Mouse (Mus musculus) G1E (cell line): ENCODE measurements at regions not wholly inside any gene's neighbourhood (a gene's known extent, or its start where the extent isn't known, plus 50 kb on each side); places are given as distances from the start of the nearest gene placed in this dataset.

Experiments used
- ATAC-seq: 2 replicates; pipeline ENCODE4 v1.8.0; 2016; ENCODE audit warnings: mild to moderate bottlenecking; ENCODE audit not compliant: insufficient number of reproducible peaks, poor library complexity, low FRiP score, severe bottlenecking; ENCODE audit errors: extremely low read depth
- DNase-seq: peaks from one replicate; pipeline ENCODE4 v3.0.0; 2012; ENCODE audit warnings: low spot score
- H3K27me3 ChIP-seq: 2 replicates; pipeline ENCODE4 v1.6.1; 2012; ENCODE audit warnings: mild to moderate bottlenecking, low read length, inconsistent platforms; ENCODE audit not compliant: insufficient read depth
- H3K36me3 ChIP-seq: replicated peaks from 2 replicates; pipeline ENCODE3; 2012; ENCODE audit warnings: mild to moderate bottlenecking, inconsistent platforms
- H3K4me1 ChIP-seq: 2 replicates; pipeline ENCODE4 v1.6.1; 2012; ENCODE audit warnings: low read depth, low read length, inconsistent platforms, mixed read lengths; ENCODE audit not compliant: insufficient read depth
- H3K4me3 ChIP-seq: 2 replicates; pipeline ENCODE4 v1.5.1; 2012; ENCODE audit warnings: low read depth, mild to moderate bottlenecking, inconsistent platforms, low read length, moderate library complexity, mixed read lengths
- H3K9me3 ChIP-seq: replicated peaks from 2 replicates; pipeline ENCODE4 v1.6.1; 2012; ENCODE audit warnings: inconsistent platforms
- CTCF ChIP-seq: IDR thresholded peaks from 2 replicates; pipeline ENCODE4 v1.5.1; 2012; ENCODE audit warnings: low read depth, low read length, inconsistent platforms, mixed read lengths
- GATA1 ChIP-seq: IDR thresholded peaks from 2 replicates; pipeline ENCODE4 v1.6.1; 2012; ENCODE audit warnings: borderline replicate concordance, low read length, inconsistent platforms, mixed read lengths
- GATA2 ChIP-seq: IDR thresholded peaks from 2 replicates; pipeline ENCODE4 v1.6.1; 2012; ENCODE audit warnings: low read depth, low read length, inconsistent platforms, borderline replicate concordance
- POLR2AphosphoS5 ChIP-seq: IDR thresholded peaks from 2 replicates; pipeline ENCODE4 v1.6.1; 2012; ENCODE audit warnings: low read depth, low read length, inconsistent platforms; ENCODE audit not compliant: insufficient replicate concordance
- TAL1 ChIP-seq: conservative IDR thresholded peaks from 2 replicates; pipeline ENCODE4 v1.6.1; 2012; ENCODE audit warnings: low read depth, low read length, inconsistent platforms, mixed read lengths

DNA sequence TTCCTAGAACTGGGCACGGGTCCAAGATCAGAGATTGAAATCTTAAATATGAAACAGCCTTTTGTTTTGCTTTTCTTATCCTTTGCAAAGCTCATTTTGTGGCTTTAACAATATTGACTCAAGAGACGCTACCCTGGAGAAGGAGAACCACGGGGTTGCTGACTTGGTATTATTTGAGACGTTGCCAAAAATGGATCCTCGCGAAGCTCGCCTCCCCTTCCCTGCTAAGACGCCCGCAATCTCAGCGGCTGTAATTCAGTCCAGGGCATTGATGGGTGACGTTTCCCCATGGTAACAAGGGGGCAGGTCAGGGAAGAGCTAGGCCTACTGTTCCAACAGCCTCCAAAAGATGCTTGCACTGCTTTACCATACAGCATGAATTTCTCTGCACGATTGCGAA lies 131.5 kb upstream of the Nav3 start:
- Histone ChIP-seq H3K4me1 (no peaks in the 10 kb centered on the region), H3K4me3 (no peak overlapping the region), H3K27me3 (no peaks in the 10 kb centered on the region), H3K9me3 (peaks cover 13% of the 10 kb centered on the region), H3K36me3 (no peaks in the 10 kb centered on the region)
- DNase-seq = no peak
- no peak for ATAC-seq
- TF ChIP-seq CTCF (no peak), GATA2 (no peak), GATA1 (no peak), TAL1 (no peak), POLR2AphosphoS5 (no peak)

DNA sequence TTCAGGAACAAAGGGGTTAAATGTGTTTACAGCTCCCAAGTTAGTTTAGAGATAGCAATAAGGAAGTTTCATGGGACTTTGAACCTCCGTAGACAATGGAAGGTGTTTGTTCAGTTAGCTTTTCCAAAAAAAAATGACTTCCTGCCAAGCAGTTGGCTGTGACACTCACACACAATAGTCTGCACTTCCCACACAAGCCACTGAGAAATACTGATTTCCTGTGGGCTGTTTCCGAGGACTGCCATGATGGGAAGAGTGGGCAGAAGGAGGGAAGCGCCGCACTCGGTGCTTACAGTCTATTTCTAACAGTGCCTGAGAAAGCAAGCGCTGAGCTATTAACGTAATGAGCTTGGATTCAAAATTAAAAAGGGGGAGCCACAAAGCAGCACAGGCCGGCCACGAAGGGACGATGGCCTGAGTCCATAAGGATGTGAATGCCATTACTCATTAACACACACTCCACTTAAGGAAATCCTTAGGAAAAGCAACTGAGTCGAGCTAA lies 144.4 kb upstream of the Nav3 start:
- Histone ChIP-seq H3K4me3 (no peak overlapping the region), H3K4me1 (no peaks in the 10 kb centered on the region), H3K36me3 (no peaks in the 10 kb centered on the region), H3K9me3 (peaks cover 16% of the 10 kb centered on the region), H3K27me3 (no peaks in the 10 kb centered on the region)
- TF ChIP-seq POLR2AphosphoS5 (no peak), TAL1 (no peak)
- DNase-seq (no peak), ATAC-seq (no peak)

DNA sequence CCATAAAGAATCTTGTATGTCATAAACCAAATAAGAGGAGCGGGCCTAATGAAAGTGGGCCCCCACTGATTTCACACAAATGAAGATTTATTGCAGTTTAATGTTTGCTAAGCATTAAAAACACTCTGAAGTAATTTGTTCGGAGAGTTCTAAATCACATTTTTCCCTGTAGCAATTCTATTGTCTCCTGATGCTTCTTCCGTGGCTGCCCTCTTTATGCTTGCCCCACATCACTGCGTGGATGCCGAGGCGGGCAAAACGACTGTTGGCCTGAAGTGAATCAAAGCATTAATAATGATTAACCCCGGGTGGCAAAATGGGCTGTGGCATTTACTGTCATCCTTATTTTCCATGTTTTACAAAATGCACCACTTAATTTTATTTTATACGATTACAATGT lies 134.9 kb upstream of the E2f7 start:
- Histone ChIP-seq H3K4me3 (no peak overlapping the region), H3K36me3 (no peaks in the 10 kb centered on the region), H3K27me3 (no peaks in the 10 kb centered on the region), H3K9me3 (peaks cover 8% of the 10 kb centered on the region), H3K4me1 (no peaks in the 10 kb centered on the region)
- TF ChIP-seq GATA2 (no peak), GATA1 (no peak), CTCF (no peak), TAL1 (no peak), POLR2AphosphoS5 (no peak)
- ATAC-seq (no peak), DNase-seq (no peak)

DNA sequence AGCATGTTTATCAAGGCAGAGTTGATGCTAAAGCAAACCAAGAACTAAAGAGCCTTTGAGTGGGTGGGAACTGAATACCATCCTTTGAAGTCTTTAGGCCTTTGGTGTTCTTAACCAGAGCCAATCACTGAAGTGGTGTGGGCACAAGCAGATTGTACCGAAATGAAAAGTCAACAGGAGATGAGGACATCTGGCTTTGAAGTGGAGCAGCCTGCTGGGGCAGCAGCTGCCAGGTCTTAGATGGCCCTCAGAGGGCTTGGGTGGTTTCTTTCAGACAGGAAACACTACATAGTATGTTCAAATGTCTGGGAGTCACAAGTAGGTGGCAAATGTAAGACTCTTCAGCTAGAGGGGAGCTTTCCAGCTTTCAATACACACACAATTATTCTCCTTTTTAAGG lies 128.2 kb upstream of the E2f7 start:
- ATAC-seq = no peak
- H3K36me3 ChIP-seq = no peaks in the 10 kb centered on the region

DNA sequence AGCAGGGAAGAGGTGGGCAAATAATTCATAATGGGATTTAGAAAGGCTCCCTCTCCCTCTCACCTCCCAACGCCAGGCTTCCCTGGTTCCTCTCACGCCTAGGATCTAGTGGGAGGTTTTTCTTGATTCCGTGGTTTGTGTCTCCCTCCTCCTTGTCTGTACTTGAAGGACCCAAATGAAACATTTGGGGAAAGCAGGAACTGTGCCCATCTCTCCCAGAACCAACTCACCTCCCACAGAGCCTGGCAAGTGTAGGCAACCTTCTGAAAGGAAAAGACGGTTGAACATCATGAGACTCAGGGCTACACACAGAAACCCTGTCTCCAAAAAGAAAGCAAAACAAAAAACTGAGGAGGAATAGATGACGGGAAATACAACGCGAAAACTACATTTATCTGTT lies 126.0 kb upstream of the E2f7 start:
- DNase-seq (no peak), ATAC-seq (no peak)
- H3K4me3 ChIP-seq = no peak overlapping the region
- H3K9me3 ChIP-seq = peaks cover 5% of the 10 kb centered on the region
- no peaks in the 10 kb centered on the region for H3K27me3 ChIP-seq
- no peaks in the 10 kb centered on the region for H3K4me1 ChIP-seq
- no peak for TF ChIP-seq GATA1
- no peak for TF ChIP-seq TAL1
- TF ChIP-seq CTCF = no peak
- TF ChIP-seq POLR2AphosphoS5 = no peak
- TF ChIP-seq GATA2 = no peak
- no peaks in the 10 kb centered on the region for H3K36me3 ChIP-seq

More for the DNA sequence above, 128.2 kb upstream of the E2f7 start:
- H3K4me3 ChIP-seq = no peak overlapping the region
- H3K4me1 ChIP-seq = no peaks in the 10 kb centered on the region
- no peak for DNase-seq
- H3K27me3 ChIP-seq = no peaks in the 10 kb centered on the region
- TF ChIP-seq CTCF = no peak
- TF ChIP-seq GATA2 = no peak
- no peak for TF ChIP-seq POLR2AphosphoS5
- TF ChIP-seq TAL1 = no peak
- TF ChIP-seq GATA1 = no peak
- peaks cover 10% of the 10 kb centered on the region for H3K9me3 ChIP-seq

DNA sequence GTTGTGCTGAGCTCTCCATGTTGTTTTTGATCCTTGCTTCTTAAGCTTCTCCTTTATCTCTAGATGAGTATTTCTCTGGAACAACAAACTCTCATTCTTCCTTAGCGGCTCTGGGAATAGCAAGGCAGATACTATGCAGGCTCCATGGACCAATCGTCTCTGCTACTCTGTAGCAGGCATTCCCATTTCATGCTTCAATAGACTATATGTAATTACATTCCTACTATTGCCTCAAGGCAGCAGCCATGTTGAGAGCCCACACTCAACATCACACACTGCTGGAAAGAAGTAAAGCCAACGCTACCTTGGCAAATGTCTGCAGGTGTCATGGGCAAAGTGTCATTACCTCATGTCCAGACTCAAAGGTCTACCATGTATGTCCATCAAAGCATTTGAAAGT lies 119.6 kb upstream of the E2f7 start:
- H3K27me3 ChIP-seq = no peaks in the 10 kb centered on the region
- TF ChIP-seq GATA1 (no peak), CTCF (no peak), GATA2 (no peak)
- H3K4me3 ChIP-seq = no peak overlapping the region
- no peaks in the 10 kb centered on the region for H3K4me1 ChIP-seq
- DNase-seq = no peak
- ATAC-seq = no peak
- H3K9me3 ChIP-seq = peaks cover 5% of the 10 kb centered on the region
- H3K36me3 ChIP-seq = no peaks in the 10 kb centered on the region

DNA sequence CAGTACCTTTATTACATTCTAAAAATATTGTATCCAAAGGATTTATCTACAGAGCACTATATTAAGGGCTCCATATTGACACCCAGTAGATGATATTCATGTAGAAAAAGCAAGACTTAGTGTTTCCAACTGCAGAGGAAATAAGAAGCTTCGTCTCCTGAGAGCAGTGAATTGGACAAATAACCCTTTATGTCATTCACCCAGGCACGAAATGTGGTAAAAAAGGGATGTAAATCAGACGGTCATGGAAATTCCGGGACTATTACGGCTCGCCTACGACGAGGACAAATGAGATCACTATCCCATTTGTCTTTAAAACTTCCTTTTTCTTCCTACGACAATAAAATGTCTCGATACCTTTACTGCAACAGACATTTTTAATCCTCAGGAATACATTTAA lies 104.8 kb upstream of the E2f7 start:
- H3K27me3 ChIP-seq = no peaks in the 10 kb centered on the region
- no peak for TF ChIP-seq CTCF
- no peak for TF ChIP-seq TAL1
- no peak for TF ChIP-seq GATA1
- no peak for TF ChIP-seq POLR2AphosphoS5
- TF ChIP-seq GATA2 = no peak
- ATAC-seq (no peak), DNase-seq (no peak)
- no peaks in the 10 kb centered on the region for H3K36me3 ChIP-seq
- H3K4me3 ChIP-seq = no peak overlapping the region
- no peaks in the 10 kb centered on the region for H3K4me1 ChIP-seq
- peaks cover 12% of the 10 kb centered on the region; the same call in 1 of the 2 replicates for H3K9me3 ChIP-seq
